Mouse (Mus musculus) kidney, postnatal 25 days (tissue): ENCODE results near the gene Plagl1.

Source experiments
- DNase-seq, 2 experiments: peaks; one replicate each; pipeline ENCODE4 v3.0.0; 2021; ENCODE audit warnings: mixed read lengths in 2 of 2

The Plagl1 gene

DNA sequence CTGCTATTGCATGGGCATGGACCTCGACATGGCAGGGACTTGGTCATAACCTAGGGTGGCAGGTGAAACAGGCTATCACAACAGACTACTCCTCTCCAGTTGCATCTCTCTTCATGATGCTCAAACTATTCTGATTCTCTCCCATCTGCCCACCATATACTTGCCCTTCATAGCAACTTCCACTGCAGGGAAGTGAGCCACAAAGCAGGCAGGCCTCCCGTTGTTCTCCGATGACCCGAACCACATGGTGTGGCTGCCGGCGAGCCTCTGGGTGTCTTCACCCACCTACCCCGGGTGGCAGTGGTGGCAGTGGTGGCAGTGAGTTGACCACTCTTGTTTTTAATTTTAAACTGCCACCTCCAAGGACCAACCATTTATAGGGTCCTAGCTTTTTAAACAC lies 75.4 kb downstream of the Plagl1 start:
- DNase-seq: no peak

GRCm38 (mm10) chr10:13137906-13138305 lies 77.6 kb downstream of the Plagl1 start:
- no peak for DNase-seq

DNA sequence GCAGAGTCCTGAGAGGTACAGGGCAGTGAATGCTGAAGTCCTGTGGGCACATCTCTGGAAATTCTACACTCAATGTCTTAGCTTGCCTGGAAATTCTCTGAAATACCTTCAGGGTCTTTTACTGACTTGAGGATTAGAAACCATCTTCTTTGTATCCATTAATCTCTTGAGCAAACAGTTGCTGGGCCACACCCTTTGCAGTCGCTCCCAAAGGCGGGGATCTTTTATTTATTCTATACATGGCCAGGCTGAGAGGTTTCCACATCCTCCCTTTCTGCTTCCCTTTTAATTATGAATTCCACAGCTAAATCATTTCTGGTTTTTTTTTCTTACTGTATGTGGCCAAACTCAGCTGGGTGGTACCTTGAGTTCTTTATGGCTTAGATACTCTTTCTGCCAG lies 80.1 kb downstream of the Plagl1 start:
- no peak for DNase-seq

DNA sequence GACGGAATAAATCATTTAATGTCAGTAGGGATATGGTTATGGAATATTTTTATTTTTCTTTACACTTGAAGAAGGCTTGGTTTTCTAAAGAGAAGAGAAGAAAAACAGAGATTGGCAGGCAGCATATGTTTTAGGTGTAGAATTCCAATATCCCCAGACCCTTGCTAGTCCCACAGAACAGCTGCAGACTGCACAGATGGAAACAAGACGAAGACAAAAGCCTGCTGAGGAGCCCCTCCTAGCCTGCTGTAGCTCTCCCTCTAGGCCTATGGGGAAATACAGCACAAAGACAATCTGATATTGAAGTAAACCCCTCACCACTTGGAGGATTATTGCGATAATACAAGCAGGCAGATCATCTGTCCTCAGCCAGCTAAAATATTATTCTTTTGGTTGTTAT lies 90.1 kb downstream of the Plagl1 start:
- DNase-seq: no peak

GRCm38 (mm10) chr10:13151353-13151752 lies 91.0 kb downstream of the Plagl1 start:
- peak in 1 of 2 experiments; percentile 4 for DNase-seq

DNA sequence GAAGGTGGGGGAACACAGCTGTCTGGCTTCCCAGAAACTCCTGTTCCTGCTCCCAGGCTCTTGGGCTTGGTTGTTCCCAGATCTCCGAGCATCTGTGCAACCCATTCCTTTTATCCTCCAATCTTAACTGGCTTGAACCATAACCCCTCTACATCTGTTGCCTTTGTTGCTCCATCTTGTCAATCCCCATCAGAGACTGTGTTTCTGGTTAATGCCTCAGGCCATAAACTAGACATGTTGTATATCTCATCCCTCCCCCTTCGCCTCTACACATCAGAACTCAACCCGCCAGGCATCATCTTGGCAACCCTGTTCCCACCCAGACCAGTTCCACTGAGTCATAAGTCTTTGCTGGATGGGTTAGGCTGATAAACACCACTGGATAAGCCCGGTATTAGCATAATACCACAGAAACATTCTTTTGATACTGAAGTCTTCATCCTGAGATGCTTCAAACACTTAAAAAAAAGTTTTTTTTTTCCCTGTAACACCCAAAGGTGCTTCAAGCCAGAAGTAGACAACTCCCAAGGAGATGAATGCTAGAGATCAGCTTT lies 92.6 kb downstream of the Plagl1 start:
- DNase-seq: no peak

DNA sequence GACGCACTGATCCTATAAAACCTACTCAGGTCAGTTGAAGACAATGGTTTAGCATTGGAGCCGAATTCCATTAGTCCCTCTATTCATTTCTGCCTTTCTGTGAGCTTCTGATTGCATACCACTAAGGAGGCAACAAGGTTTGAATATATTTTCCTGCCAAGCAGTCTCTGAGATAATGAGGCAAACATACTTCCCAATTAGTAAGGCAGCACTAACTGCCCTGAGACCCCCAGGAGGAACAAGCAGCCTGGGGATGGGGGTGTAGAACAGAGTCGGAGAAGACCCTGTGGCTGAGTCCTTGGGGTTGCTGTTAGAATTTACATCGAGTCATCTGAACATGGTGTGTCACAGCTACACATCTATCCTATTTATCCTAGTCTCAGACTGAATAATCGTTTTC lies 95.1 kb downstream of the Plagl1 start:
- no peak for DNase-seq

- DNase-seq: no peak
Measured at GRCm38 (mm10) chr10:13160913-13161312, 100.6 kb downstream of the Plagl1 start.

GRCm38 (mm10) chr10:13162031-13162430 lies 101.7 kb downstream of the Plagl1 start:
- no peak for DNase-seq

GRCm38 (mm10) chr10:13168461-13168860 lies 108.2 kb downstream of the Plagl1 start:
- no peak for DNase-seq

DNA sequence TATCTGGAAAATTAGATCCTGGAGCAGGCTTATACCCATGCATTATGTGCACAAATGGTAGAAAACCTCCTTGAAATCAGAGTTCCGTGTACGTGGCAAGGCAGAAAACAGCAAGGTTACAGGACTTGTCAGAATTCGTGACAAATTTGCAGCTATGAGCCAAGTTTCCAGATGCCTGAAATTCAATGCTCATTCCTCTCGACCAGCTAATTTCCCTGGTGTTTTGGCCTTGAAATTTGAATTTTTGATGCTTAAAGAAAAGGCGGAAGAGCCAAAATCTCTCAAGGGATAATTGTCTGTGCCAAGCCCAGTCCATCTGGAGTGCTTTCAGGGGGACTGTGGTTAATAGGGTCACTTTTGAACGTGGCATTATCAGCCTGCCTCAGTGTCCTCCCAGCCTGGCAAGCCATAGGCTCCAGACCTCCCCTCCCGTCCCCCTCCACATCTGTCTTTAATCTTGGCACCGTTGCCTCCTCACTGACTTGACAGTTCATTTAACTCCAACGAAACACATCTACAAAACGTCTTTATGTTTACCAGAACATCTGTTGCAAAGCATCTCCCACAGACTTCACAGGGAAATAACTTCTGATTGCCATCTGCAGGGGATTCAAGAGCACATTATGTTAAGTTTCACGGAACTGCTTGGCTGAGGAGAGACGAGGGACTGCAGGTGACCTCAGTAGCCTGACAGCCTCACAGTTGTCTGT lies 110.6 kb downstream of the Plagl1 start:
- DNase-seq: no peak

- no peak for DNase-seq
Measured at GRCm38 (mm10) chr10:13171461-13171860, 111.2 kb downstream of the Plagl1 start.

DNA sequence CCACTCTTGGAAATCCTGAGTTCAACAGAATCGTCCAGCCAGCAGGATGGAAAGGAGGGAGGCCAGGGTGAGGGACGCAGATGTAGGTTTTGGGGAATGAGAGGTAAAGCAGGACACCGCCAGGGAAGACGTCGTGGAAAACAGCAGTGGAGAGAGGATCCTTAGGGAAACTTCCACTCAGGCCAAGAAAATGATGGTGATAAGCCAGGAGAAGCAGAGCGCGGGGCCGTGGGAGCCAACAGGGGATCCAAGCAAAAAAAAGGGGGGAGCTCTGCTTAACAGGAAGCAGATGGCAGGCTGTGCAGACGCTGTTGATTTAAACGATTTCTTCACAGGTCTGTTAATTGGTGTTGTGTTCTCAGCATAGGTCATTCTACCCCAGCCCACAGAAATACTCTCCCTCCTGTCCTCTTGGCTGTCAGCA lies 112.5 kb downstream of the Plagl1 start:
- DNase-seq: no peak

- no peak for DNase-seq
Measured at GRCm38 (mm10) chr10:13175866-13176265, 115.6 kb downstream of the Plagl1 start.

DNA sequence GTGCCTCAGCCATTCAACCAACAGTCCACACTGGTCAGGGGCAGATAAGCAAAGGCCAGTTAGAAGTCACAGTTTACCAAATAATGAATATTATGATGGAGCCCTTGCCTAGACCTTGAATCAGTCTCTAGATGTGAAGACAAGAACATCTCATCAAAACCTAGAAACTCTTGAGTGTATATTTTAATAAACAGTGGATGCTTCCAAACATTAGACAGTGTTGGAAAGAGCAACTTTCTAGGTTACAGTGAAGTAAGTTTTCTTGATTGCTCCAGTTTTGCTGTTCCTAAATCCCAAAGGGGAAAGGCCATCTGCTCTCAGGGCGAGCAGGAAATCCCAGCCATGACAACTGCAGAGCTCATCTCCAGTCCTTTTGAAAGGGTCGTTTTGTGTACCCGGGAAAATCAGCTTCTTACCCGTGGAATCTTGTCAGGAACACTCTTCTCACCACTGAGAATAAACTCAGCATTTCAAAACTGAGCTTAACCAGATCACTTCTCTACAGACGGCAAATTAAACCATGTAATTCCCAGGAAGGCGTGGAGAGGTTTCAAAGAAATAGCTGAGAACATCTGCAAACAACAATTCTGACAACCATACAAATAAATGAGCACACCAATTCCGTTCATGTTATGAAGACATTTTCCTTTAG lies 117.8 kb downstream of the Plagl1 start, which contains the start of gene Zc2hc1b:
Gene Zc2hc1b (minus strand): TSS at position 51 of the 652 bp plus-strand sequence.
- no peak for DNase-seq

GRCm38 (mm10) chr10:13180211-13180610 lies 119.9 kb downstream of the Plagl1 start:
- no peak for DNase-seq
